Mouse (Mus musculus): ENCODE results near the gene Slc30a3. TPM values are rescaled to one million over a fixed set of nuclear protein-coding genes. Genes with fewer than 3 reads are reported as not detected.
A peak's percentile ranks its signal among the peaks of the same experiment; 100 is the strongest.
"Not testable (repeated sequence)": the region's sequence is repeated elsewhere in the genome, so short reads cannot be mapped to it uniquely, and the experiment has no call there.

Gene Slc30a3
- total RNA-seq, 4 experiments from 2014 or later, result 0.16 TPM; not detected in 3

DNA sequence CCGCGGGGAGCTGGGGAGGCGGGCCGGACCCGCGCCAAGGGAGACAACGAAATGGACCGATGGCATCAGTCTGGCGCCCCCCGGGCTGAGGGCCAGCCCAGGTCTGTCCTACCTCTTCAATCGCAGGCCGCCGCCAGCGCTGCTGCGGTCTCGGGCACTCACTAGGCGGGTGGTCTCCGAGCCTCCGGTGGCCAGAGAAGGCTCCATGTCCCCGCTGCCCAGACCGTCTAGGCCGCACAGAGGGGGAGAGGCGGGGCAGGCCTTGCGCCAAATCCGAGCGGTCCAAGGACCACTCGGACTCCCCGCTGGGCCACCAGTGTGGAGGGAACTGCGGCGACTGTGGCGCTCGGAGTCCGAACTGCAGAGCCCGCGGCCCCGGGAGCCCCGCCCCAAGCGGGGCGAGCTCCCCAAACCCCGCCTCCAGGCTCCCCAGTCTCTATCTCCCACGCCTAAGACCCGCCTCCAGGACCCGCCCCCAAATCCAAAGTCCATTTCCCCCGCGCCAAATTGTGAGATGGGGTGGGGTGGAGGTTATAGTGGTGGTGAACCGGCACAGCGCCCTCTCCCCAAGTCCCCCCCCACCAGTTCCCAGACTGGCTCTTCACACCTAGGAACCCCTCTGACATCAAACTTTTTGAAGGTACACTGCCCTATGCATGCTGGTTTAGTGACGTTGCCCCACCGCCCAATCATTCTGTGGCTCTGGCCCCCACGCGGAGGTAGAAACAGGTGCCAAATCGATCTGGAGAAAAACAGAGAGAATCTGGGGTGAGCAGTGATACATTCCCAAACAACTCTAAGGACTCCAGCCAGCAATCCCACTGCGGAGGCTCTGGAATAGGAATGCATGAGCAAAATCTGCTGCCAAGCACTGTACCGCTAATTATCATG lies 14.6 kb downstream of the Slc30a3 start:
- DNase-seq (ENCODE audit: low spot score), result no peak

DNA sequence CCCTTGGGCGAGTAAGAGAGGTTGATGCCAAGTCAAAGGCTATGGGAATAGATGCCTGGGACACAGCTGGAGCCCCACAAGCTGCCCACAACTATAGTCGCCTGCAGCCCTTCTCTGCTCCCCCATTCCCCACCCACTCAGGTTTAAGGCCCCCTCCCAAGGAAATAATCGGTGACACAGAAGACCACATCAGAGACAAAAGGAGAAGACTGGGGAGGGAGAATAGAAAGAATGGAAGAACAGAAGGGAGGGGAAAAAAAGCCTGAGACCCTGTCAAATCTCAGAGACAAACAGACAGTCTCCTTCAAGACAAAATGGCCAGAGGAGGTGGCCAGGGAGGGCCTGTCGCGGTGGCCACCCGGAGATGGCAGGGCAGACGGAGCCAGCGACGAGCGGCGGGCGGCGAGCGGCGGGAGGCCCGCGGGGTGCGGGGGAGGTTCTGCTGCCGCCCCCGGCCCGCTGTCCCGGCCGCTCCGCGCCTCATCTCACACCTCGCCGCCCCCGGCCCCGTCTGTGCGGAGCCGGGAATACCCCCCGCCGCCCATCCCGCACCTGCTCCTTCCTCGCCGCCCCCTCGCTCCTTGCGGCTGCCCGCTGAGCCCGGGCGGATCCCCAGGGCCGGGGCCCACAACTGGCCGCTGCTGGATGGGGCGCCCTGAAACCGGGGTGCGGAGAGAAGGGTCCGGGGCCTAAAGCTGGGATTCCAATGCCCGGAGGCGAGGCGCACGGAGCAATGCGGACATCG lies 15.6 kb downstream of the Slc30a3 start:
- no peak for DNase-seq (ENCODE audit: low spot score)

DNA sequence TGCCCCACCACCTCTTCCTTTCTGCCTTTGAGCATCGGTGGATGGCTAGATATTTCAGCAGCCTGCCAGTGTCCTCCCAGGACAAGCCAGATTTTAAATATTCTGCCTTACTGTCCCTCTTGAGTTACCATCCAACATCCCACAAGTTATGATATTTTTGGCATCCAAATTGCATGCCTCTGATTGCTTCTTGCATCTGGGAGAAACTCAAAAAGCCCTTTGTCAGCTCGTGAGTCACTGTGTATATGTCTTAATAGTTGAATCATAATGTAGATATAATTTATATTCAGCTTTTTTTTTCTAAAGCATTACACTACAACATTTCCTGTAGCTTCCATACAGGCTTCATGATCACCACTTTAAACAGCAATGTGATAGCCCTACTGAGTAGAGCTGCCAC lies 20.9 kb downstream of the Slc30a3 start:
- no peak for DNase-seq (ENCODE audit: low spot score)

DNA sequence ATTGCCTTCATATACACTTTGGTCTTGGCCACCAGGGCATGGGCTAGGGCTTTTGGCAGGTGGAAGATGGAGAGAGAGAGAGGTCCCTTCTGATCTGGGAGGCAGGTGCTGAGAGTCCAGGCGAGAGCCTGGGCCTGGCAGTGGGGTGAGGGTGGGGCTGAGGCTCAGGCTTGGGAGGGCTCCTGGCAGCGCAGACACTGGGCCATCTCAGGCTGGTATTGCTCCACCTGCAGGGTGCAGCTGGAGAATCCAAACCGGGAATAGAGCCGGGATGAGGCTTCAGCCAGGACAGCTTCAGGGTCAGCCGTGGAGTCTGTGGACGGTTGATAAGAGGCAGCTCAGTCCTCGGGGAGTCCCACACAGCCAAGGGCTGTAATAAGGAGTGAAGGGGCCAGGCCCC lies 21.4 kb downstream of the Slc30a3 start:
- DNase-seq (ENCODE audit: low spot score), result no peak

DNA sequence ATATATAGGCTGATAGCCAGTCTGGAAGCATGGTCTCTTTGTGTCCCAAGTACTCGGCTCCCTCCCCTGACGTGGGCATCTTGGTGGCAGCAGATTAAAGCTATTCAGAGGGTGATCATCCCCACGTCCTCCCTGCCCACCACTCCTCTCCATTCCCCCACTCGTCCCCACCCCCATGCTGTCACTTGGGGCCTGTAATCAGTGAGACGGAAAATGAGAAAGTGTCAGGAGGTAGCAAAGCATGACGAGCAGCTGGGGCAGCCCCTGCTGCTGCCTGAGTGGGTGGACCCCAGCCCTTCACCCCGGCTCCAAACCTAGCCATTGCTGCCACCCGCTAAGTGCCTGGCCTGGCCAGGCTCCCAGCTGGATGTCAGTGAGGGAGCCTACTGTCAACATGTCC lies 24.1 kb downstream of the Slc30a3 start:
- no peak for DNase-seq (ENCODE audit: low spot score)

DNA sequence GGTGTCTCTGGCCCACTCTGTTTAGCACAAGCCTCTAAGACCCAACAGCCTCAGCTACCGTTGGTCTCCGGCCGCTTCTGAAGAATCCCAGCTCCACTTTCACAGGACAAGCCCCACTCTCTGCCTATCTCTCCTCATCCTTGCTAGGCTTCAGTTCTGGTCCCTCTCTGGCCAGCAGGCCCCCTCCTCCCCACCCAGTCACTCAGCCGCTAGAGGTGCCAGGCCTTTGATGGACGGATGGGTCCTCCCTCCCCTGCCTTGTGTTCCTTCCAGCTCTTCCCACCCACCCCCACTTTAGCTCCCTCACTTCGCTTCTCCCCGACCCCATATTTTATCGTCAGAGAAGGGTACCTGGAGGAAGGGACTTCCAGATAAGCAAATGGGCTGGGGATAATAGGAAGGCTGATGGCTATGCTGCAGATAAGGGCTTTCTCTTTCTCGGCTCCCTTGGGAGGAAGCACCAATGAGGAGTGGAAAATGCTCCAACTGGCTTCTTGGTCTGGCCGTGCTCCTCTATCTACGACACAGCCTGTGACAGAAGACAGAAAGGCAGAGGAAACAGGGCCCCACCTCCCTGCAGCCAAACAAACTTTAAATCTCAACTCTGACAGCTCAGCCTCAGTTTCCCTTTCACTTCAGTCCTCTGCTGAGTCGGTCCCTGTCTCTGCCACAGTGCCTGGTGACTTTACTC lies 25.0 kb downstream of the Slc30a3 start:
- peak; percentile 26 for DNase-seq (ENCODE audit: low spot score)

DNA sequence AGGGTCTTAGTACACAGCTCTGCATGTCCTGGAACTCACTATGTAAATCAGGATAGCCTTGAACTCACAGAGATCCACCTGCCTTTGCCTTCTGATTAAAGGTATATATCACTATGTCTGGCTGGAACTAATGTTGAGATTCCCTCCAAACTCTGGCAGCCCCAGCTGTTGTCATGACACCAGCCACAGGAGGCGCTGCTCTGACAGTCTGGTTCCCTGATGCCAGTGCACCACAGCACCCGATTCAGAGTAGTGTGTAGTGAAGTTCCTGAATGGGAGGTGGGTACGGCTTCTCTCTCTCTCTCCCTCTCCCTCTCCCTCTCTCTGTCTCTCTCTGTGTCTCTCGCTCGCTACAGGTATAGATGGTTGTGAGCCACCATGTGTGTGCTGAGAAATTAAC lies 25.7 kb downstream of the Slc30a3 start:
- DNase-seq (ENCODE audit: low spot score), result peak; percentile 49

DNA sequence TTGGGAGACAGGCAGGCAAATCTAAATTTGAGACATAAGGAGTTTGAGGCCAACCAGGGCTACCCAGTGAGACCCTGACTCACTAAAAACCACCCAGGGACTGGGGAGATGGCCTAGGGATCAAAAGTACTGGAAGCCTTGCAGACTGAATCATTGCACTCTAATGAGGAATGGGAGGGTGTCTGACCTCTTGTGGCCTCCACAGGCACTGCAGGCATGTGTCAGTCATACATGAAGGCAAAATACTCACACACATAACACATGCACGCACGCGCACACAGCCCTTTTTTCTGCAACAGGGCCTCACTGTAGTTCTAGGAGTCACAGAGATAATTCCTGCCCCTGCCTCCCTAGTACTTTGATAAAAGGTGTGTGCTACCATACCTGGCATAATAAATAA lies 26.7 kb downstream of the Slc30a3 start:
- DNase-seq (ENCODE audit: low spot score), result peak; percentile 19

DNA sequence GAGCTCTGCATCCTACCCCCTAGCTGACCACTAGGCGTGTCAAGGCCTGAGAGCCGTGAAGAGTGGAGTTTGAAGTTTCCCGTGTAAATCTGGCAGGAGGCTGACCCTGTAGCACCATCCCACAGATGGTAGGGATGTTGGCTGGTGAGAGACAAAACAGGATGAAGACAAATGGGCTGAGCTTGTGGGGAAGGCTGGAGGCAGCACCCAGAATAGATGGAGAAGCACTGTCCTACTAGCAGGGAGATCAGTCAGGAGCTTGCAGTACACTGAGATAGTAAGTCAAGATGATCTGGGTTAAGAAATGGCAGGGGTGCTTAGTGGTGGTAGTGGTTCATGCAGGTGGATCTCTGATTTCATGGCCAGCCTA lies 27.3 kb downstream of the Slc30a3 start:
- no peak for DNase-seq (ENCODE audit: low spot score)

DNA sequence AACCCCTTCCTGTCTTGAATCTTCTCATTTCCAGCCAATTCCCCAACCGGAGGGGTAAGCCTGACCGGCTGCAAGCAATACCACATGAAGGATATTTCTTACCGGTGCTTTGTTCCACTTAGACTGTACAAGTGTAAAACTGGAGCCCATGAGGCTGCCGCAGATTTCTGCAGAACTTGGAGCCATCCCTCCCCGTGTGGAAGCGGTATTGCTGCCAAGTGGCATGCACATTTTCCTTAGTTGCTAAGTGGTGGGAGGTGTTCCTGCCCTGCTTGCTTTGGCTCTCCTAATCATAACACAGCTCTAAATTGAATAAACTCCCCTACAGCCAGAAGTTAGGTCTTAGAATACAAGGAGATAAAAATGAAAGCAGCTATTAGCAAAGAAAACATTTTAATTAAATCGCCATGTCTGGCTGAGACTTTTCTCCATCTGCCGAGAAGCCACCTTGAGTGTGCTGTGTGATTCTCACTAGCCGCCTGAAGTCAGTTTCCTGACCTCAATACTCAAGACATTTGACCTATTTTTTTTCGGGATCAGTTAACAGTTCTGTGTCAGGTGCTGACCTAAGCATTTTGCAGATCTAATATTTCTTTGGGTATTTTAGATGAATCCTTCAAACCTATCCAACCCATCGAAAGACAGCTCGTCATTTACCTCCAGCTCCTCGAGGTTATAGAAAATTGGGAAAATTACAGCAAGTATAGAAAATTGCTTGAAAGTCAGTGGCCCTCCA lies 27.8 kb downstream of the Slc30a3 start:
- DNase-seq (ENCODE audit: low spot score), result no peak

DNA sequence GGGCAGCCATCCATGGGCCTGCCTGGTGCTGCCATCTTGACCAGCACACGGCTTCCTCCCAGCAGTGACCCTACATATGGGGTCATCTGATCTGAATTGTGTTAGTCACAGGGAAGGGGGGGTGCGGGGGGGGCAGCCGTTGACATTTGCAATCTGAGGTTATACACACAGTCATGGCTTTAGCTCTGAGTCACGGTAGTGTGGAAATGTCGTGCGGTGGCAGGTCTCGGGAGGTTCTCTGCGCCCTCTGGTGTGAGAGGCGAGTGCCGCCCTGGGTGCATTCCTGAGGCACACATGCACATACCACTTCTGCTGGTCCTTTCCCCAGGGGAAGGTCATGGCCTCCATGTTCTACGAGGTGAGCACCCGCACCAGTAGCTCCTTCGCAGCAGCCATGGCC lies 31.7 kb downstream of the Slc30a3 start:
- DNase-seq (ENCODE audit: low spot score), result no peak

DNA sequence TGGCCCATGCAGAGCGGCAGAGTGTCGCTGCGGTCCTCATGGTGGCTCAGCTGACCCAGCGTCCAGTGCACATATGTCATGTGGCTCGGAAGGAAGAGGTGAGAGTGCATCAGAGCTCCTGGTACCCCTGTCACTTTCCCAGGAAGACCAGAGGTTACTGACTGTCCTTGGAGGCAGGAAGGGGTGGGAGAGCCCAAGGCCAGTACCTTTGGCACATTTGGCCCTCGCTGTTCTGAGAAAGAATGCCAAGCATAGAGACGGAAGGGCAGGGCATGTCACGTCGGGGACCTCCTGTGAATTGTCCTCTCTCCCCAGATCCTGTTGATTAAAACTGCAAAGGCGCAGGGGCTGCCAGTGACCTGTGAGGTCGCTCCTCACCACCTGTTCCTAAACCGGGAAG lies 34.9 kb downstream of the Slc30a3 start:
- no peak for DNase-seq (ENCODE audit: low spot score)

DNA sequence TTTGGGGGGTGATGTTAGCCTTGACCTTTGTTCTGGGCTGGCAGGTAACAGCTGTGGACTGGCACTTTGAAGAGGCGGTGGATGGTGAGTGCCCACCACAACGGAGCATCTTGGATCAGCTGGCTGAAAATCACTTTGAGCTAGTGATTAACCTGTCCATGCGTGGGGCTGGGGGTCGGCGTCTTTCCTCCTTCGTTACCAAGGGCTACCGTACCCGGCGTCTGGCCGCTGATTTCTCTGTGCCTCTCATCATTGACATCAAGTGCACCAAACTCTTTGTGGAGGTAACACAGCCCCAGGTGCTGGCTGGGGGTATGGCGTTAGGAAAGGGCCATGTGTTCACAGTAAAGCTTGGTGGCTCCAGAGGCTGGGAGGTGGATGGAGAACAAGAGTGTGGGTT lies 36.2 kb downstream of the Slc30a3 start:
- no peak for DNase-seq (ENCODE audit: low spot score)

DNA sequence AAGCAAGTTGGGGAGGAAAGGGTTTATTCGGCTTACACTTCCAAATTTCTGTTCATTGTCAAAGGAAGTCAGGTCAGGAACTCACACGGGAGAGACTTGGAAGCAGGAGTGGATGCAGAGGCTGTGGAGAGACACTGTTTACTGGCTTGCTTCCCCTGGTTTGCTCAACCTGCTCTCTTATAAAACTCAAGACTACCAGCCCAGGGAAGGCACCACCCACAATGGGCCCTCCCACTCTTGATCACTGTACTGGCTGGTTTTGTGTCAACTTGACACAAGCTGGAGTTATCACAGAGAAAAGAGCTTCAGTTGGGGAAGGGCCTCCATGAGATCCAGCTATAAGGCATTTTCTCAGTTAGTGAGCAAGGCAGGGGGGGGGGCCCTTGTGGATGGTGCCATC lies 37.0 kb downstream of the Slc30a3 start:
- DNase-seq (ENCODE audit: low spot score), result no peak

DNA sequence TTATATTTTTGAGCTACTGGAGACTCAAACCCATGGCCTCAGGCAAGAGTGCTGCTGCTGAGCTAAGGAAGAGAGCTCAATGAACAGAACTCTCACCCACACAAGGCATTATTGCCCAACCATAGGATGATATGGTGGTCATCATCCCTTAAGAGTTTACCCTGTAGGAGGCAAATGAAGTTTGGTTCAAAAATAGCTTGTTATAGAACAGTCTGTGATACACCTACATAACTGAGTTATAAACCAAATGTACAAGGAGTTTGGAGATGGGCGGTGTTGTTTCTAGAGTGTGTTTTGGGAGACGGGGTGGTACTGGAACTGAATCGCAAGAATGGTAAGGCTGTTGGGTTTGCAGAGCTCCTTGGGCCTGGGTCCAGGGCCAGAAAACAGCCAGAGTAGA lies 38.2 kb downstream of the Slc30a3 start:
- no peak for DNase-seq (ENCODE audit: low spot score)

DNA sequence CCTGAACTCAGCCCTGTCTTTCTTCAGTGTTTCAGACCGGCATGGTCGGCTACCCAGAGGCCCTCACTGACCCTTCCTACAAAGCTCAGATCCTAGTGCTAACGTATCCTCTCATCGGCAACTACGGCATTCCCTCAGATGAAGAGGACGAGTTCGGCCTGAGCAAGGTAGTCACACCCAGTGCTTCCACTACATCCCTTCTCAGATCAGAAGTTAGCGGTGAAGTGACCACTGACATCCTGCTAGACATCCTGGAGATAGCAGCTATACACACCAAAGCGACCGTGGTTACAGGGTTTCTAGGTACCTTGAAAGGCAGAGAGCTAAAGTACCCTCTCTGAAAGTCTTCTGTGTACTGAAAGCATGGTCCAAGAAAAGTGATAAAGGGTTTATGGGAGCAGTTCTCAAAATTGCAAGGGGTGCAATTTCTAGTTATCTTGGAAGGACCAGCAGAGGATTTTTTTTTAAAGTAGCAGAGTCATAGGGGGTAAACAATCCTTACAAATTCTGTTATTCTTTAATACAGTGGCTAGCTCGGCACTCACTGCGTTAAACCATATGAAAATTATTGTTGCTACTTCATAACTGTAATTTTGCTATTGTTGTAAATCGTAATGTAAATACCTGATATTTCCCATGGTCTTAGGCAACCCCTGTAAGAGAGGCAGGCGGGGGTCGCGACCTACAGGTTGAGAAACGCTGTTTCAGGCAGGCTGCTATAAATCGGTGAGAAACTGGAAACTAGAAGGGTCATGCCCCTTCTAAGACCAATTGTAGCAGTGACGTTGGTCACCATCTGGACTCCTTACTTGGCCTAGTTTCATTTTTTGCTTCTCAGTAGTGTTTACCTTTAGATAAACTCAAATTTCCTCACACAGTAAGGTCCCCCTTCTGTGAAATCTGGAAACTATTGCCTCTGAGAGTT lies 52.6 kb downstream of the Slc30a3 start:
- peak; percentile 7 for DNase-seq (ENCODE audit: low spot score)

DNA sequence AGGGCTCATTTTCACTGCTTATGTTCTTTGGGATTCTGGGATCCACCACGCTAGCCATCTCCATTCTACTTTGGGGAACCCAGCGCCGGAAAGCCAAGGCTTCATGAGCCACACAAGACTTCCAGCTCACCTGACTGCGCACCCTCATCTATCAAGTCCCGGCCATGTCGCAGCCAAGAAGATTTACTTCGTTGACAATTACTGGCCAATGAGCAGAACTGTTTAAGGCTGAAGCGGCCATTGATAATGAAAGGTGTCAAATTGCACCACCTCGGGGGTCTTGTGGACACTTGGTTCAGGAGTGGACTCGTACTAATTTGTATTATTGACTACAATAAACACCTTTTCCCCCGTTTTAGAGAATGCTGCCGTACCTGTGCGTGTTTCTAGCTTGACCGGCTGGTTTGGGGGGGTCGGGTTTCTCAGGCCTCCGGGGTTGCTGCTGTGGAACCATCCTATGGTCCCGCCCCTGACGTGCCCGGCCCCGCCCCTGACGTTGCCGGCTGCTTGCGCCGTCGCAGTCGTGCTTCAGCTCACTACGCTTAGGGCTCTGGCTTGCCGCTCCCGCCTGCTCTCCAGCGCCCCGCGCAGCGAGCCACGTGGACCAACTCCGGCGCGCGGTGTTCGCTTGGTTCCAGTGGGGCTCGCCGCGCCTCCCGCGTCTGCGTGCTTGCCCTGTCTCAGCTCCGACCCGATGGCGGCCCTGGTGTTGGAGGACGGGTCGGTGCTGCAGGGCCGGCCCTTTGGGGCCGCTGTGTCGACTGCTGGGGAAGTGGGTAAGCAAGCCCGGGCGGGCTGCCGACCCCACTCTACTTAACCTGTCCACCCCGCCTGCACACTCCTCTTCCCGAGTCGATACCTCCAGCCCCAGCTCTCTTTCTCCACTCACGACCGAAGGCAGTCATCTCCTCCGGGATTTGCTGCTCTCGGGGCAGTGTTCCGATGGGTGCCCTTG lies 53.5 kb downstream of the Slc30a3 start, which contains the start of gene Cad:
Cad (plus strand) TSS at position 520 of the 955 bp plus-strand sequence.
- DNase-seq (ENCODE audit: low spot score), result peak; percentile 95

DNA sequence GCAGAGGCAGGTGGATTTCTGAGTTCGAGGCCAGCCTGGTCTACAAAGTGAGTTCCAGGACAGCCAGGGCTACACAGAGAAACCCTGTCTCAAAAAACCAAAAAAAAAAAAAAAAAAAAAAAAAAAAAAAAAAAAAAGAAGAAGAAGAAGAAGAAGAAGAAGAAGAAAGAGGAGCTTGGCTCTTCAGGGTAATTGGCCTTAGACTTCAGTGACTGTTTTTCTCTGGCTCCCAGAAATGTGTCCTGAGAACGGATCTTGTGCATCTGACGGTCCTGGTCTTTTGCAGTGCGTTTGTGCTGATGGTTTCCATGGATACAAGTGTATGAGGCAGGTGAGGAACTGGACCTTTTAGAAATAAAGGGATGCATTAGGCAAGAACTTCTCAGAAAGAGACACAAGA lies 54.3 kb downstream of the Slc30a3 start:
- DNase-seq (ENCODE audit: low spot score), result not testable (repeated sequence)

DNA sequence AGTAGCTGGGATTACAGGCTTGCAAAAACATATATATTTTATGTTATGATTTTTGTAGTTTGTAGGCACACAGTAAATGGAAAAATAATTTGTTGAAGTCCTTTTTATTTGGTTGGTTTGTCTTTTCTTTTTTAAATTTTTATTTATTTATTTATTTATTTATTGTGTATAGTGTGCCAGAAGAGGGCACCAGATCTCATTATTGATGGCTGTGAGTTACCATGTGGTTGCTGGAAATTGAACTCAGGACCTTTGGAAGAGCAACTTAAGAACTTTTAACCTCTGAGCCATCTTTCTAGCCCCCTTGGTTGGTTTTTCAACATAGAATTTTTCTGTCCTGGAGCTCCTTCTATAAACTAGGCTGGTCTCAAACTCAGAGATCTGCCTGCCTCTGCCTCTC lies 57.6 kb downstream of the Slc30a3 start:
- no peak for DNase-seq (ENCODE audit: low spot score)

Data from heart, adult 8-10 months (tissue).